Mouse (Mus musculus): ENCODE results near the gene AW011738. TPM values are rescaled to one million over a fixed set of nuclear protein-coding genes. Genes with fewer than 3 reads are reported as not detected.

The AW011738 gene
- total RNA-seq, 2 experiments from 2014 or later: 4.0 to 5.8 TPM

DNA sequence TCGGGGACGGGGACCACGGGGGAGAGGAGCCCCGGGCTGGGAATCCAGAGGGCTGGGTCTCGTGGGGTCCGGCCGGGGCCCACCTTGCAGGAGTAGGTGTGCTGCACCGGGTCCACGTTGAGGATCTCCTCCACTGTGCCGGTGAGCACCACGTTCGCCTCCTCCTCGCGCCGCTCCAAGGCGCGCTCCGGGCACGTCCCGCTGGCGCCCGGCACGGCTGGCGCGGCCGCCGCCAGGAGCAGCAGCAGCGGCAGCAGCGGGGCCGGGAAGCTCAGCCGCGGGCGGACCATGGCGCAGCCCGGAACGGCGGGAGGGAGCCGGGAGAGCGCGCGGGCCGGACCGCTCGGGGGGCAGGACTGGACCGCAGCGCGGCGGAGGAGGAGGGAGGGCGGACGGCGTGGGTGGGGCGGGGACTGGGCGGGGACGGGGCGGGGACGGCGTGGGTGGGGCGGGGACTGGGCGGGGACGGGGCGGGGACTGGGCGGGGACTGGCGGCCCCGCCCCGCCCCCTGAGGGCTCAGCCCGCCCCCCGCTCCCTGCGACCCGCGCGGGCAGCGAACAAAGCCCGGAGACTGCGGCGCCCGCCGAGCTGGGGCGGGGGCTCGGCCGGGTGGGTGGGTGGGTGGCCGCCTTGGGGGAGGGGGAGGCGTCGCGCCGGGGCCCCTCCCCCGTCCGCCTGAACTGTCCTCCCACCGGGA, 5.8 kb upstream of the AW011738 start, which contains the start of gene Agrn:
Gene Agrn, minus strand, starts transcription at position 358 of the 698 bp plus-strand sequence.
- intact Hi-C loops (cut with DNase I): no loop called here
- peak; percentile 41 to 59 for DNase-seq (ENCODE audit: low spot score in 2 of 2)

DNA sequence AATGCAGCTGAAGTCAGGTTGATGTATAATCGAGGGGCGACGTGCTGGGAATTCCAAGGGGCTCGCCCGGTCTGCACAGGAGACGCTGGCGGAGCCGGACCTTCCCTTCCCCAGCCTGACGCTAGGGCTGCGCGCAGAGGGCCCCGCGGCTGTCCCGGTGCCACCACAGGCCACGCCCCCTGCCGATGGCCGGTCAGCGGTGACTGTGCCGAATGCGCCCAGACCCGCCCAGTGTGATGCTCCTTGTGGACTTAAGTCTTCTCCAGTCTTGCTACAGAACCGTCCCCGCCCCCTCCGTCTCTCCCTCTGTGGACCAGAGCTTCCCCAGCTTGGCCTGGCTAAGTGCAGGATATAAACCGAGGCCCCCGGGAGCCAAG, 5.3 kb upstream of the AW011738 start:
- intact Hi-C loops (cut with DNase I): no loop called here
- peak; percentile 63 to 69 for DNase-seq (ENCODE audit: low spot score in 2 of 2)

DNA sequence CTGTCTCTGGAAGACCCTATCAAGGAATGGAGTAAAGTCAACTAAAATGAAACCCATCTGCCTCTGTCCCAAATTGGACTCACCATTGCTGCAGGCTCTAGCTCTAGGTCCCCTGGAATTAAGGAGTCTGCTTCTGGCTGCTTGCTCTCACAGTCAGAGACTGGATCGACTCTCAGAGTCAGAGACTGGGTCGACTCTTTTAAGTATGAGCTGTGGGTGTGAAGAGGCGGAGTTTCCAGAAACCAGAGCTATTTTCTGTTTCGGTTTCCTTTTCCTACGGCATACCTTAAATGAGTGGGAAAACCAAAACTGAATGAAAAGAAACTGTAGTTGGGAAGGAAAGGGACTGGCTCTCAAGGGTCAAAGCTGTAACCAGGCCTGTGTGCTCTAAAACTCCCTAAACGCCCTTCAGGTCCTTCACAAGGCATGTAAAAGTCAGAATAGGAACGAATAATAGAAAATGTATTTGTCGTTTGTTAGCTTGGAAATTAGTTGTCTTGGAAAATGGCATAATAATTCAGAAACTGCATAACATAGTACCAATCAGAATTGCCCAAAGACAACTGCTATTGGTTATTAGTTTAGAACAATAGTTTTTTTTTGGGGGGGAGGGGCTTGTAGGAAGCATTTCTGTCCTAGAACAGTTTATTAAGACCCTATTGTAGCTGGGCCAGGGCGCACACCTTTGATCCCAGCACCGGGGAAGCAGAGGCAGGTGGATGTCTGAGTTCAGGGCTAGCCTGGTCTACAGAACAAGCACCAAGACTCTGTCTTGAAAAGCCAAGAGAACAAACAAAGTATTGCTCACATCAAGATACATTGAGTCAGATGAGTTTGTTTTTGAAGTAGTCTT, 2.3 kb upstream of the AW011738 start, which contains the start of gene Isg15:
Gene Isg15, minus strand, starts transcription at position 196 of the 853 bp plus-strand sequence.
- intact Hi-C loops (cut with DNase I): no loop called here
- no peak for DNase-seq (ENCODE audit: low spot score in 2 of 2)

DNA sequence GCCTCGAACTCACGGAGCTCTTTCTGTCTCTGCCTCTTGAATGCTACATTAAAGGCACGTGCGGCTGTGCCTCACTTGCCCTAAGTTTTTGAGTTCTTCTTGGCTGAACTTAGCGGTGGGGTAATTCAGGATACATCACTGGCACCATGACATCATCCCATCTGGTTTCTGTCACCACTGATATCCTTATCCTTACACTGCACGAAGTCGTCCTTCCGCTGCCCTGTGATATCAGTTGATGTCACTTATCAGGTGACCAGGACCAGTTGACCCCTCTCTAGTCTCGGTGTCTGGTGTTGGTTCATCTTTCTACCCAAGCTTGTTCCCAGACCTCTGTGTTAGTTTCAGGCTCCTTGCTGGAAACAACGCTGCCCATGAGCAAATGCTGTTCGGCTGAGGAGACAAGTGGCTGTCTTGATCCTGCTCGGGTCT, 626 bp upstream of the AW011738 start:
- intact Hi-C loops (cut with DNase I): loop anchor here (2.0 kb wide), 1 partner anchor 32 kb away; the partner anchor contains the start of gene Plekhn1
- no peak for DNase-seq (ENCODE audit: low spot score in 2 of 2)

GRCm38 (mm10) chr4:156203413-156204131, 468 bp downstream of the AW011738 start:
- intact Hi-C loops (cut with DNase I): loop anchor here (2.0 kb wide), 1 partner anchor 31 kb away; the partner anchor contains the start of gene Plekhn1
- DNase-seq (ENCODE audit: low spot score in 2 of 2): peak in 1 of 2 experiments; percentile 19

- no peak for DNase-seq (ENCODE audit: low spot score in 2 of 2)
- intact Hi-C loops (cut with DNase I): no loop called here
Measured at GRCm38 (mm10) chr4:156208872-156209271, 5.8 kb downstream of the AW011738 start.

GRCm38 (mm10) chr4:156209963-156210635, 7.0 kb downstream of the AW011738 start:
- DNase-seq (ENCODE audit: low spot score in 2 of 2): no peak
- intact Hi-C loops (cut with DNase I): no loop called here

GRCm38 (mm10) chr4:156213134-156213533, 10.0 kb downstream of the AW011738 start:
- DNase-seq (ENCODE audit: low spot score in 2 of 2): no peak
- intact Hi-C loops (cut with DNase I): loop anchor here (2.0 kb wide), 1 partner anchor 14 kb away; no protein-coding TSS in a partner anchor

DNA sequence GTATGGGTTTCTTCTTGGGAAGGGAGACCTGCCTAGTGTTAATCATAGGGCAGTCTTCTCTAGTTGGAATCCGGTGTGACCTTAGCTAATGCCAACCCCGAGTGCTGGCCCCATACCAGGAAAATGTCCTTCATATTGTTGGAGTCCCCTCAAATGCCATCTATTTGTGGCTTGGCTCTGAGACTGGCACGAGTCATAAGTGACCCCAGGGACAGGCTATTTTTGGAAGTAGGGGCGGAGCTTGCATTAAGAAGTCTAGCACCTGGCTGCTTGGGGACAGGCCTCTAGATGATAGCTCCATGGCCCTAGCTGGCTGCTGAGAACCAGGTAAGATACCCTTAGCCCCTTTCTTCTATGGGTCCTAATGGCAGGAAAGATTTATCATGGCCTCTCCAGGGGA, 12.5 kb downstream of the AW011738 start, which contains the start of gene Perm1:
Gene Perm1, plus strand, starts transcription at position 220 of the 400 bp plus-strand sequence.
- intact Hi-C loops (cut with DNase I): no loop called here
- DNase-seq (ENCODE audit: low spot score in 2 of 2): no peak

- no peak for DNase-seq (ENCODE audit: low spot score in 2 of 2)
- intact Hi-C loops (cut with DNase I): no loop called here
Measured at GRCm38 (mm10) chr4:156216196-156216595, 13.1 kb downstream of the AW011738 start.

DNA sequence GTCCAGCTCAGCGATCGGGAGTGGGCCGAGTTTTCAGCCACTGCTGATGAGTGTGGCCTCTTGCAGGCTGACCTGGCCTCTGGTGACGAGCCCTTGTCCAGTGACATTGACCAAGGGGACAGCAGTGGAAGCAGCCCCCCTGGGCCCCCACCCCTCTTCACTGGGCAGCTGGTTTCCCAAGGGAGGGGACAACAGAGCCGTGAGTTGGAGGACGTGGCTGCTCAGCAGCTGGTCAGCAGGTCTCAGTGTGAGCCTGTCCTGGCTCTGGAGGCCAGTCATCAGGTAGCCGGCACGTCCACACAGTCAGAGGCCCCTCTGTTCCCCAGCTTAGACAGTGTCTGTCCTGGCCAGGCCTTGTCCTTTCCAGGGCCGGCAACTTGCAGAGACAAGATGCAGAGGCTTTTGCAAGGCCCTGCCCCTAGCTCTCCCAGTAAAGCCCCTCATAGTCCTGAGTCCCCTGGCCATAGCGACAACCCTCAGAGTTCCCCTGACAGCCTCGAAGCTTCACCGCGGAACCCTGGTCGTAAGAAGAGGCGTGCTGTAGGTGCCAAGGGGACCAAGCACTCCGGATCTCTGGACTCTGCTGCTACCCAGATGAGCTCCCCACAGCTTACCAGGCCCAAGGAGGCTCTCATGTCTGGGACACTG, 14.0 kb downstream of the AW011738 start:
- no peak for DNase-seq (ENCODE audit: low spot score in 2 of 2)
- intact Hi-C loops (cut with DNase I): no loop called here

- intact Hi-C loops (cut with DNase I): no loop called here
- DNase-seq (ENCODE audit: low spot score in 2 of 2): no peak
Measured at GRCm38 (mm10) chr4:156217838-156218237, 14.7 kb downstream of the AW011738 start.

GRCm38 (mm10) chr4:156219936-156220335, 16.8 kb downstream of the AW011738 start:
- DNase-seq (ENCODE audit: low spot score in 2 of 2): no peak
- intact Hi-C loops (cut with DNase I): no loop called here

DNA sequence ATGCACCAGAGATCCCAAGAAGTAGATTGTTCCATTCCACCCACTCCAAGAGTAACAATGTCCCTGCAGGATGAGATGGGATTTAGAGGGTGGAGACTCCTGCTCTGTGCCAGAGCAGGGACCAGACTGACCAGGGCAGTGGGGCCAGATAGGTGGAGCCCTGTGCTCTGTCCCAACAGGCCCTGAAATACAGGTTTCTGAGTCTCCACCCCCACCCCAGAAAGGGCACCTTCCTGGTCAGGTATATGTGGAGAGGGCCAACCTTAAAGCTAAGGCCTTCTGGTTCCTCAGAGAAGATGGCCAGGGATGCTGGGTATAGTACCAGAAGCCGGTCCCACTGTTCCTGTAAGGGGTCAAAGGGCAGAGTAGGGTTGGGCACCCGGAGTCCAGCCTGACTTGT, 21.2 kb downstream of the AW011738 start:
- DNase-seq (ENCODE audit: low spot score in 2 of 2): no peak
- intact Hi-C loops (cut with DNase I): no loop called here

- intact Hi-C loops (cut with DNase I): loop anchor here (2.0 kb wide), 1 partner anchor 15 kb away; no protein-coding TSS in a partner anchor
- no peak for DNase-seq (ENCODE audit: low spot score in 2 of 2)
Measured at GRCm38 (mm10) chr4:156227752-156228392, 24.8 kb downstream of the AW011738 start.

- intact Hi-C loops (cut with DNase I): no loop called here
- no peak for DNase-seq (ENCODE audit: low spot score in 2 of 2)
Measured at GRCm38 (mm10) chr4:156228393-156229024, 25.4 kb downstream of the AW011738 start.

GRCm38 (mm10) chr4:156234021-156234501, 31.0 kb downstream of the AW011738 start:
- no peak for DNase-seq (ENCODE audit: low spot score in 2 of 2)
- intact Hi-C loops (cut with DNase I): loop anchor here (2.0 kb wide), 1 partner anchor 31 kb away; the partner anchor contains the start of gene AW011738
